Comparison of ENCODE assay signal across 8 mouse cellular contexts in genomic region chr4:154856882-154857281, GRCm38 (mm10). TPM values are rescaled to one million over a fixed set of nuclear protein-coding genes. Genes with fewer than 3 reads are reported as not detected.
DNase-seq lines count a peak whose midpoint lies in the region; ATAC-seq and TF ChIP-seq lines count a peak whose summit lies in the region.

No protein-coding gene starts in this region.

- no peak overlapping the region for H3K27ac ChIP-seq in intestine, postnatal 0 days (ENCODE audit: low read depth, low read length)

- no peak for ATAC-seq in megakaryocyte, adult 5-6 weeks (ENCODE audit: poor library complexity, severe bottlenecking)
- ATAC-seq in intestine, postnatal 0 days, result no peak

- DNase-seq in cerebellum, adult 11 months, result peak; percentile 53
- no peak for DNase-seq in cerebellum, postnatal 36 days
- no peak for DNase-seq in urinary bladder, adult 18-20 months (ENCODE audit: low spot score in 2 of 2)
- no peak for DNase-seq in spleen, adult 12 weeks (ENCODE audit: low spot score)
- no peak for DNase-seq in retina, postnatal 1 day

- peak overlapping the region; percentile 85 for H3K4me2 ChIP-seq in intestine, postnatal 0 days (replicated peaks; ENCODE audit: low read depth)

- 0 out of 2 replicates have a peak, but pooled peaks have one; percentile 8 for TF ChIP-seq CTCF in intestine, postnatal 0 days (IDR thresholded peaks at IDR 0.05; ENCODE audit: low read depth)

- H3K9ac ChIP-seq in intestine, postnatal 0 days (ENCODE audit: low read depth, low read length), result no peak overlapping the region

- WGBS in intestine, postnatal 0 days, result 86% methylated on average over 7 of the region's 7 CpGs

- peaks cover 32% of the 10 kb centered on the region for H3K4me1 ChIP-seq in megakaryocyte, embryonic 14.5 days
- no peaks in the 10 kb centered on the region for H3K4me1 ChIP-seq in intestine, postnatal 0 days (replicated peaks; ENCODE audit: control insufficient read depth, insufficient read depth, low read length)

- H3K27me3 ChIP-seq in megakaryocyte, embryonic 14.5 days (replicated peaks), result peaks cover 79% of the 10 kb centered on the region
- H3K27me3 ChIP-seq in intestine, postnatal 0 days (replicated peaks; ENCODE audit: control insufficient read depth, insufficient read depth, low read length), result peaks cover 25% of the 10 kb centered on the region

- peak overlapping the region; percentile 91 for H3K4me3 ChIP-seq in megakaryocyte, embryonic 14.5 days (replicated peaks)
- H3K4me3 ChIP-seq in intestine, postnatal 0 days (ENCODE audit: low read depth, low read length), result no peak overlapping the region

- peaks cover 9% of the 10 kb centered on the region for H3K9me3 ChIP-seq in megakaryocyte, embryonic 14.5 days
- no peaks in the 10 kb centered on the region for H3K9me3 ChIP-seq in intestine, postnatal 0 days (ENCODE audit: control insufficient read depth)

- H3K36me3 ChIP-seq in megakaryocyte, embryonic 14.5 days (replicated peaks; ENCODE audit: low read length), result no peaks in the 10 kb centered on the region
- no peaks in the 10 kb centered on the region for H3K36me3 ChIP-seq in intestine, postnatal 0 days (ENCODE audit: control insufficient read depth, insufficient read depth)

RNA-seq across cellular contexts. Expression of gene Mmel1, which starts 12.5 kb away (rescaled TPM):
- polyA plus RNA-seq in megakaryocyte, embryonic 14.5 days (2012; ENCODE audit: insufficient read depth, low replicate concordance), result 1.2 TPM in 1 of 2 replicates, not detected in the other
- 0.25 TPM in 1 of 2 replicates, not detected in the other for total RNA-seq in megakaryocyte, adult 5-6 weeks (2015)
- not detected in 2 replicates for total RNA-seq in megakaryocyte, adult 5-6 weeks (2017)
- polyA plus RNA-seq in intestine, postnatal 0 days (2015; fragmentation: Nextera tagmentation; extraction: Ambion mirVana), result 0.22 and 0.44 TPM in 2 replicates

RNA-seq across cellular contexts. Expression of gene Ttc34, which starts 19.6 kb away (rescaled TPM):
- polyA plus RNA-seq in megakaryocyte, embryonic 14.5 days (2012; ENCODE audit: insufficient read depth, low replicate concordance), result not detected in 2 replicates
- not detected in 2 replicates for total RNA-seq in megakaryocyte, adult 5-6 weeks (2015)
- 0.07 TPM in 1 of 2 replicates, not detected in the other for total RNA-seq in megakaryocyte, adult 5-6 weeks (2017)
- polyA plus RNA-seq in intestine, postnatal 0 days (2015; fragmentation: Nextera tagmentation; extraction: Ambion mirVana), result 0.08 TPM in 1 of 2 replicates, not detected in the other

RNA-seq across cellular contexts. Expression of gene Fam213b, which starts 42.1 kb away (rescaled TPM):
- polyA plus RNA-seq in megakaryocyte, embryonic 14.5 days (2012; ENCODE audit: insufficient read depth, low replicate concordance), result 13.1 TPM in 1 of 2 replicates, not detected in the other
- 8.8 and 9.1 TPM in 2 replicates for total RNA-seq in megakaryocyte, adult 5-6 weeks (2015)
- total RNA-seq in megakaryocyte, adult 5-6 weeks (2017), result 5.5 and 6.6 TPM in 2 replicates
- 66.9 and 68.5 TPM in 2 replicates for polyA plus RNA-seq in intestine, postnatal 0 days (2015; fragmentation: Nextera tagmentation; extraction: Ambion mirVana)
